Comparison of ENCODE assay signal across 7 mouse cellular contexts in genomic region chr11:60729217-60729641, GRCm38 (mm10). TPM values are rescaled to one million over a fixed set of nuclear protein-coding genes. Genes with fewer than 3 reads are reported as not detected.
A peak's percentile ranks its signal among the peaks of the same experiment; 100 is the strongest.
DNase-seq lines count a peak whose midpoint lies in the region; ATAC-seq and TF ChIP-seq lines count a peak whose summit lies in the region.

No protein-coding gene starts in this region.

- H3K4me2 ChIP-seq in limb, embryonic 12.5 days = peak overlapping the region; percentile 75
- peak overlapping the region; percentile 52 for H3K4me2 ChIP-seq in neural tube, embryonic 14.5 days (ENCODE audit: low read depth, low read length)

- no peak overlapping the region for H3K27ac ChIP-seq in MEL (ENCODE audit: control insufficient read depth, low read depth, low read length)
- no peak overlapping the region for H3K27ac ChIP-seq in limb, embryonic 12.5 days
- no peak overlapping the region for H3K27ac ChIP-seq in neural tube, embryonic 14.5 days (ENCODE audit: low read depth, low read length)

- H3K79me2 ChIP-seq in MEL (ENCODE audit: control insufficient read depth, insufficient read depth, low read length, poor library complexity) = peaks cover 5% of the 10 kb centered on the region

- peak overlapping the region; percentile 71 for H3K9ac ChIP-seq in MEL (ENCODE audit: control insufficient read depth, low read depth, low read length, poor library complexity, severe bottlenecking)
- H3K9ac ChIP-seq in limb, embryonic 12.5 days (replicated peaks) = peak overlapping the region; percentile 69
- H3K9ac ChIP-seq in neural tube, embryonic 14.5 days (replicated peaks; ENCODE audit: low read depth, low read length) = no peak overlapping the region

- peaks cover 6% of the 10 kb centered on the region; the same call in 1 of the 2 replicates for H3K27me3 ChIP-seq in E14TG2a.4 (ENCODE audit: insufficient read depth, low read length)
- H3K27me3 ChIP-seq in MEL (ENCODE audit: control insufficient read depth in 1 of 2, insufficient read depth in 2 of 2, low read length in 2 of 2) = no peaks in the 10 kb centered on the region
- H3K27me3 ChIP-seq in limb, embryonic 12.5 days = no peaks in the 10 kb centered on the region
- no peaks in the 10 kb centered on the region for H3K27me3 ChIP-seq in neural tube, embryonic 14.5 days (ENCODE audit: control insufficient read depth, insufficient read depth, low read length)

- TF ChIP-seq RAD21 in MEL (IDR thresholded peaks at IDR 0.05; ENCODE audit: low read depth, low read length) = no peak

- TF ChIP-seq EP300 in MEL (IDR thresholded peaks at IDR 0.05; ENCODE audit: low read depth in 1 of 2, low read length in 2 of 2) = no peak

- no peak for TF ChIP-seq POLR2A in MEL (IDR thresholded peaks at IDR 0.05; ENCODE audit: control insufficient read depth in 1 of 2, insufficient read depth in 1 of 2, low read depth in 1 of 2, low read length in 2 of 2, poor library complexity in 1 of 2)

- H3K36me3 ChIP-seq in E14TG2a.4 (ENCODE audit: insufficient read depth, low read length) = peaks cover 43% of the 10 kb centered on the region
- peaks cover 0 to 5% of the 10 kb centered on the region in 2 experiments; a peak in 2 of 4 replicates for H3K36me3 ChIP-seq in MEL (ENCODE audit: control insufficient read depth in 1 of 2, insufficient read depth in 2 of 2, low read length in 2 of 2)
- H3K36me3 ChIP-seq in limb, embryonic 12.5 days = peaks cover 42% of the 10 kb centered on the region
- H3K36me3 ChIP-seq in neural tube, embryonic 14.5 days (ENCODE audit: control insufficient read depth, insufficient read depth, low read length) = peaks cover 24% of the 10 kb centered on the region

- DNase-seq in MEL (ENCODE audit: low read depth, low spot score) = no peak
- DNase-seq in gastrocnemius, postnatal 10 days = peak; percentile 17
- no peak for DNase-seq in left cerebral cortex, adult 11 months (ENCODE audit: low spot score)
- no peak for DNase-seq in spleen, postnatal 4 days (ENCODE audit: low spot score in 2 of 2)

- H3K9me3 ChIP-seq in E14TG2a.4 (ENCODE audit: low read length) = no peaks in the 10 kb centered on the region
- no peaks in the 10 kb centered on the region for H3K9me3 ChIP-seq in MEL (replicated peaks; ENCODE audit: insufficient read depth, low read length)
- no peaks in the 10 kb centered on the region for H3K9me3 ChIP-seq in limb, embryonic 12.5 days
- no peaks in the 10 kb centered on the region for H3K9me3 ChIP-seq in neural tube, embryonic 14.5 days (ENCODE audit: control insufficient read depth, low read length)

- no peak for TF ChIP-seq CTCF in E14TG2a.4 (conservative IDR thresholded peaks at IDR 0.05; ENCODE audit: low read length)
- no peak for TF ChIP-seq CTCF in MEL (IDR thresholded peaks at IDR 0.05 in 2 of 3, conservative IDR thresholded peaks at IDR 0.05 in 1 of 3; ENCODE audit: control insufficient read depth in 1 of 3, insufficient read depth in 1 of 3, low read depth in 2 of 3, low read length in 3 of 3, poor library complexity in 1 of 3, severe bottlenecking in 1 of 3)

- peaks cover 71% of the 10 kb centered on the region for H3K4me1 ChIP-seq in E14TG2a.4 (replicated peaks; ENCODE audit: low read depth, low read length)
- peaks cover 3 to 20% of the 10 kb centered on the region in 2 experiments; a peak in 3 of 4 replicates for H3K4me1 ChIP-seq in MEL (ENCODE audit: control insufficient read depth in 1 of 2, insufficient read depth in 2 of 2, low read length in 2 of 2)
- H3K4me1 ChIP-seq in limb, embryonic 12.5 days (replicated peaks) = peaks cover 23% of the 10 kb centered on the region
- peaks cover 13% of the 10 kb centered on the region for H3K4me1 ChIP-seq in neural tube, embryonic 14.5 days (ENCODE audit: control insufficient read depth, insufficient read depth, low read length)

- 79% methylated on average over 6 of the region's 6 CpGs for WGBS in limb, embryonic 12.5 days
- WGBS in neural tube, embryonic 14.5 days = 84% methylated on average over 6 of the region's 6 CpGs

- peak overlapping the region; percentile 89 for H3K4me3 ChIP-seq in E14TG2a.4 (replicated peaks; ENCODE audit: low read length)
- H3K4me3 ChIP-seq in MEL (ENCODE audit: control insufficient read depth in 1 of 2, insufficient read depth in 1 of 2, low read depth in 2 of 2, low read length in 2 of 2) = peak overlapping the region in 1 of 2 experiments; percentile 81; a peak in 3 of 4 replicates
- peak overlapping the region; percentile 87 for H3K4me3 ChIP-seq in limb, embryonic 12.5 days (replicated peaks)
- H3K4me3 ChIP-seq in neural tube, embryonic 14.5 days (ENCODE audit: low read depth, low read length) = 0 out of 2 replicates have a peak overlapping the region, but pooled peaks have one; percentile 95

- ATAC-seq in limb, embryonic 12.5 days (ENCODE audit: insufficient number of reproducible peaks, insufficient read depth, low FRiP score, low TSS enrichment, low read depth) = no peak
- ATAC-seq in neural tube, embryonic 14.5 days (ENCODE audit: low read depth) = no peak

TF ChIP-seq in MEL, 35 proteins besides CTCF, POLR2A, EP300 and RAD21:
- TF ChIP-seq MYB (IDR thresholded peaks at IDR 0.05; ENCODE audit: low read depth, low read length) (no peak), GABPA (IDR thresholded peaks at IDR 0.05; ENCODE audit: low read depth, low read length) (no peak), ZC3H11A (IDR thresholded peaks at IDR 0.05; ENCODE audit: low read depth, low read length) (no peak), ELF1 (IDR thresholded peaks at IDR 0.05; ENCODE audit: low read depth, low read length) (no peak), GATA1 (IDR thresholded peaks at IDR 0.05; ENCODE audit: low read depth, low read length) (no peak), ETS1 (IDR thresholded peaks at IDR 0.05; ENCODE audit: low read depth, low read length) (no peak), JUND (IDR thresholded peaks at IDR 0.05; ENCODE audit: low read depth, low read length) (no peak), CHD2 (IDR thresholded peaks at IDR 0.05; ENCODE audit: low read length) (no peak), TAL1 (IDR thresholded peaks at IDR 0.05; ENCODE audit: low read length) (no peak), POLR2AphosphoS5 (IDR thresholded peaks at IDR 0.05; ENCODE audit: borderline replicate concordance, low read depth, low read length) (no peak), NRF1 (IDR thresholded peaks at IDR 0.05; ENCODE audit: insufficient read depth, low read depth, low read length, poor library complexity, severe bottlenecking) (no peak), TCF12 (IDR thresholded peaks at IDR 0.05; ENCODE audit: low read depth, low read length) (no peak), UBTF (IDR thresholded peaks at IDR 0.05; ENCODE audit: borderline replicate concordance, insufficient read depth, low read depth, low read length) (no peak), USF2 (IDR thresholded peaks at IDR 0.05; ENCODE audit: borderline replicate concordance in 1 of 2, insufficient read depth in 1 of 2, low read depth in 1 of 2, low read length in 2 of 2) (no peak), KAT2A (conservative IDR thresholded peaks at IDR 0.05; ENCODE audit: low read depth, low read length) (no peak), MEF2A (IDR thresholded peaks at IDR 0.05; ENCODE audit: extremely low read depth, insufficient replicate concordance, low read depth, low read length, poor library complexity, severe bottlenecking) (no peak), ZKSCAN1 (IDR thresholded peaks at IDR 0.05; ENCODE audit: low read depth, low read length) (no peak)

RNA-seq across cellular contexts. Expression of gene Mief2, which starts 1.0 kb away (rescaled TPM):
- 14.2 and 14.6 TPM in 2 replicates for total RNA-seq in MEL (2012; rRNA removed)
- polyA plus RNA-seq in MEL (2012; ENCODE audit: insufficient read depth in 1 of 2, insufficient read length in 2 of 2, low read depth in 1 of 2, low replicate concordance in 2 of 2, missing spikeins in 1 of 2) = 10 to 100 TPM in 1 of 2 experiments, not detected in 1; 13.4 TPM
- 10 to 100 TPM; 79.9 to 81.7 TPM for total RNA-seq in gastrocnemius, postnatal 10 days (2021)
- polyA plus RNA-seq in limb, embryonic 12.5 days (2016; fragmentation: Nextera tagmentation; extraction: Ambion mirVana) = 17.0 and 18.5 TPM in 2 replicates
- polyA plus RNA-seq in neural tube, embryonic 14.5 days (2014; fragmentation: Nextera tagmentation; extraction: Ambion mirVana) = 23.1 and 25.6 TPM in 2 replicates

RNA-seq across cellular contexts. Expression of gene Flii, which starts 2.2 kb away (rescaled TPM):
- total RNA-seq in MEL (2012; rRNA removed) = 71.8 and 78.7 TPM in 2 replicates
- polyA plus RNA-seq in MEL (2012; ENCODE audit: insufficient read depth in 1 of 2, insufficient read length in 2 of 2, low read depth in 1 of 2, low replicate concordance in 2 of 2, missing spikeins in 1 of 2) = 100 to 1,000 TPM in 1 of 2 experiments, not detected in 1; 111 TPM
- 10 to 100 TPM; 88.9 to 89.0 TPM for total RNA-seq in gastrocnemius, postnatal 10 days (2021)
- 65.4 and 75.0 TPM in 2 replicates for polyA plus RNA-seq in limb, embryonic 12.5 days (2016; fragmentation: Nextera tagmentation; extraction: Ambion mirVana)
- polyA plus RNA-seq in neural tube, embryonic 14.5 days (2014; fragmentation: Nextera tagmentation; extraction: Ambion mirVana) = 52.9 and 62.7 TPM in 2 replicates

RNA-seq across cellular contexts. Expression of gene Llgl1, which starts 29.7 kb away (rescaled TPM):
- 9.3 and 11.6 TPM in 2 replicates for total RNA-seq in MEL (2012; rRNA removed)
- polyA plus RNA-seq in MEL (2012; ENCODE audit: insufficient read depth in 1 of 2, insufficient read length in 2 of 2, low read depth in 1 of 2, low replicate concordance in 2 of 2, missing spikeins in 1 of 2) = 10 to 100 TPM in 1 of 2 experiments, not detected in 1; 23.9 TPM
- 10 to 100 TPM; 15.7 to 20.3 TPM for total RNA-seq in gastrocnemius, postnatal 10 days (2021)
- polyA plus RNA-seq in limb, embryonic 12.5 days (2016; fragmentation: Nextera tagmentation; extraction: Ambion mirVana) = 114 and 117 TPM in 2 replicates
- polyA plus RNA-seq in neural tube, embryonic 14.5 days (2014; fragmentation: Nextera tagmentation; extraction: Ambion mirVana) = 35.6 and 42.8 TPM in 2 replicates

RNA-seq across cellular contexts. Expression of gene Top3a, which starts 47.9 kb away (rescaled TPM):
- 17.7 and 19.3 TPM in 2 replicates for total RNA-seq in MEL (2012; rRNA removed)
- polyA plus RNA-seq in MEL (2012; ENCODE audit: insufficient read depth in 1 of 2, insufficient read length in 2 of 2, low read depth in 1 of 2, low replicate concordance in 2 of 2, missing spikeins in 1 of 2) = 10 to 100 TPM in 1 of 2 experiments, not detected in 1; 18.4 TPM
- total RNA-seq in gastrocnemius, postnatal 10 days (2021) = 1 to 10 TPM; 6.5 to 7.6 TPM
- 24.6 and 25.9 TPM in 2 replicates for polyA plus RNA-seq in limb, embryonic 12.5 days (2016; fragmentation: Nextera tagmentation; extraction: Ambion mirVana)
- polyA plus RNA-seq in neural tube, embryonic 14.5 days (2014; fragmentation: Nextera tagmentation; extraction: Ambion mirVana) = 6.5 and 9.2 TPM in 2 replicates

RNA-seq across cellular contexts. Expression of gene Smcr8, which starts 48.1 kb away (rescaled TPM):
- 17.0 and 20.0 TPM in 2 replicates for total RNA-seq in MEL (2012; rRNA removed)
- polyA plus RNA-seq in MEL (2012; ENCODE audit: insufficient read depth in 1 of 2, insufficient read length in 2 of 2, low read depth in 1 of 2, low replicate concordance in 2 of 2, missing spikeins in 1 of 2) = 10 to 100 TPM in 1 of 2 experiments, not detected in 1; 20.5 TPM
- 10 to 100 TPM; 13.3 to 14.5 TPM for total RNA-seq in gastrocnemius, postnatal 10 days (2021)
- 6.3 and 7.8 TPM in 2 replicates for polyA plus RNA-seq in limb, embryonic 12.5 days (2016; fragmentation: Nextera tagmentation; extraction: Ambion mirVana)
- 8.0 and 8.3 TPM in 2 replicates for polyA plus RNA-seq in neural tube, embryonic 14.5 days (2014; fragmentation: Nextera tagmentation; extraction: Ambion mirVana)
